Mouse (Mus musculus): ENCODE results near the gene Cxcl13.

Cxcl13 gene

DNA sequence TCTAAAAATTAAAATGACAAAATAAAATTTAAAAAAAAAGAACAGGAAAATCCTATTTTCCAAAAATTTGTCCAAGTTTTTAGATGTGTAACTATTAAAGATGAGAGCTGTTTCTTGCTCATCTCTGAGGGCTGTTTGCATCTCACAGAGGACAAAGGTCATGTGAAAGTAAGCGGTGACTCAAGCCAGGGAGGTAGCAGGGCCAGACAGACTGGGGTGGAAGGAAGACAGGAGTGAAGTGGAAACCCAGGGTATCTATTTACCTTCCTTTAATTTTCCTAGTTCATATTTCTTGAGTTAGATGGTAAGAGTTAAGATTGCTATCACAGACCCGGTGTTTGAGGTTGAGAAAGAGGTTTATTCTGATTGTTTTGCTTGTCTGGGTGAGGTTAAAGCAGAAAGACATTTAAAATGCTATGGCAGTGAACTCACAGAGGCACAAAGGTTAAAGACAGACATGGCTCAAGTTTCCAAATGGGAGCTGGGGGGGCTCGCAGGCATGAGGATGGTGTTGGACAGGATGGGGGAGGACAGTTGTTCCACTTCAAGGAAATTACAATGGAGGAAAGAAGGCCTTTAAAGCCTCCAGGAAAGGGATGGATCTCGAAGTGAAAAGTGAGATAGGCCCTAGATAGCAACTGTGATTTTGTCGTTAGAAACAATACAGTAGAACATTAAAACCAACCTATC, 27.2 kb downstream of the Cxcl13 start:
- DNase-seq (ENCODE audit: low spot score in 2 of 2) = no peak

DNA sequence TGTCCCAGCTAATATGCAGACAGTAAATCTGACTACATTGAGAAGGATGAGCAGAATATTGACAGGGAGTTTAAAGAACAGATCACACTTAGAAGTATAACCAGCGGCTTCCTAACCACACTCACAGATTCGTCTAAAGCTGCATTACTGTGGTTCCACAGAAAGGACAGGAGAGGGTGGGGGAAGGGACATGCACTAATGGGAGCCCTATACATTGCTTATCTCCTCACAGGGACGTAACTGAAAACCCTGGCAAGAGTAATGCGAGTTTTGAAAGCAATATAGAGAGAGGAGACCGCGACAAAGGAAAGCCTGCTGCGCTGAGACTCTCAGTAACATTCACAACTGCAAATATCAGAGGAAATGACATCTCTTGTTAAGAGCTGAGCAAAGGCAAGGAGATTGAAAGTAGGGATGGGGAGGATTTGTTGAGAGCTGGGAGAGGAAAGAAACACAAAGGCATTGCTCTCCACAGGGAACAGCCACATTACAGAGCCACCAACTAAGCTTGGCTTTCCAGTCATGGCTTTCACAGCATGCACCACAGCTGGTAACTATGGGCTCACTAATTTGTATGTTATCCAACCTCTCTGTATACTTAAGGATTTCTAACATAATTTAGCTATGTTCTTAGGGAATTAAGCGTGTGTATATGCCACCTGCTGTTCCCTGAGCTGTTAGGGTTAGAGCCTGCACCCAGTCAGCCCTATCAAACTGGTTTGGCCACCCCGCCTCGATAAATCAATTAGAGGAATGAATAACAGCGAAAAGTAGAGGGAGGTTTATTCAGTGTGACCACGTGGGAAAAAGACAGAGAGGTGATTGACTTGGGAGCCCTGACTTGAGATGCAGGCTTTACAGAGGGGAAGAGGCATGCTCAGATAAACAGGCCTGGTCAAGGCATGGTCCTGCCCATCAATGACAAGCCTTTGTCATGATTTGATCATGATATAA, 34.9 kb downstream of the Cxcl13 start:
- no peak for DNase-seq (ENCODE audit: low spot score in 2 of 2)

- no peak for DNase-seq (ENCODE audit: low spot score in 2 of 2)
Measured at GRCm38 (mm10) chr5:95997276-95997675, 40.5 kb downstream of the Cxcl13 start.

- DNase-seq (ENCODE audit: low spot score in 2 of 2) = no peak
Measured at GRCm38 (mm10) chr5:96003348-96003747, 46.6 kb downstream of the Cxcl13 start.

DNA sequence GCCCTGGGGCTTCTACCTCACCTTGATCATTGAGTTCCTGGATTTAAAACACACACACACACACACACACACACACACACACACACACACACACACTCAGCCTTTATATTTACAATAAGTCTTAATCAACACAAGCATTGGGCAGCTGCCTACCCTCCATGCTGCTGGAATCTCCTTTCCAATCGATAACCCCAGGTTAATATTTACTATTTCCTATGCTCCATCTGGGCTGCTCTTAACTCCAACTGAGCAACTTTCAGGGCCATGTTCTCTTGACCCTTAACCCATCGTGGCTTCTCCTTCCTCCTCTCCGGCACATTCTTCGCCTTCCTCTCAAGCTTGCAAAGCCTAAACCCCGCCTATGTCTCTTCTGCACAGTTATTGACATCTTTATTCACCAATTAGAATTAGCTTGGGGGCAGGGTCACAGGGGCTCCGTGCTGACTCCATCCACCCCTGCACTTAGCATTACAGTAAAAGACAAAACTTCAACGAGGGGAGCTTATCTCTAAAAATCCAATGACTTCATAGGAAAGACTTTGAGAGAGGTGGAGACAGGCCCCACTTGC, 51.6 kb downstream of the Cxcl13 start:
- no peak for DNase-seq (ENCODE audit: low spot score in 2 of 2)

GRCm38 (mm10) chr5:96009076-96009475, 52.3 kb downstream of the Cxcl13 start:
- no peak for DNase-seq (ENCODE audit: low spot score in 2 of 2)

Data from natural killer cell, adult 2 months (primary cell).